Mouse (Mus musculus): ENCODE measurements at regions not wholly inside any gene's neighbourhood (a gene's known extent, or its start where the extent isn't known, plus 50 kb on each side); places are given as distances from the start of the nearest gene placed in this dataset.
A peak's percentile ranks its signal among the peaks of the same experiment; 100 is the strongest.

- Histone ChIP-seq H3K9me3 (ENCODE audit: control insufficient read depth, low read length) (no peaks in the 10 kb centered on the region), H3K4me1 (replicated peaks; ENCODE audit: control insufficient read depth in 2 of 2, insufficient read depth in 2 of 2, low read length in 1 of 2) (peaks cover 4 to 7% of the 10 kb centered on the region in 2 experiments), H3K4me2 (ENCODE audit: low read depth) (no peak overlapping the region), H3K36me3 (replicated peaks; ENCODE audit: control insufficient read depth, insufficient read depth, low read depth) (no peaks in the 10 kb centered on the region), H3K27ac (no peak overlapping the region), H3K27me3 (ENCODE audit: control insufficient read depth, insufficient read depth, low read length) (no peaks in the 10 kb centered on the region; the same call in none of the 2 replicates), H3K4me3 (ENCODE audit: insufficient read depth in 1 of 2, low read depth in 2 of 2, low read length in 2 of 2) (no peak overlapping the region), H3K9ac (replicated peaks) (no peak overlapping the region)
- 57% methylated on average over 11 of the region's 11 CpGs for WGBS (ENCODE audit: insufficient replicate concordance)
- TF ChIP-seq EP300 (IDR thresholded peaks at IDR 0.05; ENCODE audit: low read depth) = no peak
- TF ChIP-seq CTCF (IDR thresholded peaks at IDR 0.05; ENCODE audit: low read depth) = no peak
- ATAC-seq (ENCODE audit: insufficient read depth) (no peak), DNase-seq (ENCODE audit: low read depth in 3 of 3, low spot score in 3 of 3) (no peak)
These were observed 65.0 kb upstream of the Lrpap1 start for GRCm38 (mm10) chr5:35170369-35171130.

DNA sequence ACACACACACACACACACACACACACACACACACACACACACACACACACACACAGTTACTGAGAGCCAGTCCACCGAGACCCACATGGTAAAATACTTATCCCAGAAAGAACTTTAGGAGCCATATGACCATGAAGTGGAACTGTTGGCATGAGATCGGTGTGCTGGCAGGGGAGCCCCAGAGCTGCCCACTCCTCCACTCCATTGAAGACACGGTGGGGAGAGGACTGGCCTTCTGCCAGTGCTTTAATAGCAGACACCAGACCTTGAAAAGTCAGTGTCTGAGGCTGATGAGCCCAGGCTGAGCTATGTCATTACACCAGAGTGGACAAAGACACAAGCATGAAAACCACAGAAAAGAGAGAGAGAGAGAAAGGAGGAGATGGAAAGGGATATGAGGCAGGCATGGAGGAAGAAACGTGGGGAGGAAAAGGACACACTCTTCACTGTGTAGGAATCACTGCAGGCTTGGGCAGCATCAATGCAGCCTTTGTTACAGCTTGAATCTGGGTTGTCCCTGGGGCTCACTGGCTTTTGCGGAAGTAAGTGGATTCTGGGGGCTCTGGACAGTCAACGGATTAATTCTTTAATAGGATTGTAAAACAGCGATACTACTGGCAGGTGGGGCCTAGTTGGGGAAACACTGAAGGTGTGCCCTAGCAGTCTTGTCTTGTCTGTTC, 64.2 kb upstream of the Lrpap1 start:
- TF ChIP-seq EP300 (IDR thresholded peaks at IDR 0.05; ENCODE audit: low read depth) (no peak), CTCF (IDR thresholded peaks at IDR 0.05; ENCODE audit: low read depth) (no peak)
- no peaks in the 10 kb centered on the region for H3K9me3 ChIP-seq (ENCODE audit: control insufficient read depth, low read length)
- WGBS (ENCODE audit: insufficient replicate concordance) = 66% methylated on average over 7 of the region's 7 CpGs
- H3K4me2 ChIP-seq (ENCODE audit: low read depth) = no peak overlapping the region
- no peak overlapping the region for H3K4me3 ChIP-seq (ENCODE audit: insufficient read depth in 1 of 2, low read depth in 2 of 2, low read length in 2 of 2)
- no peaks in the 10 kb centered on the region; the same call in none of the 2 replicates for H3K27me3 ChIP-seq (ENCODE audit: control insufficient read depth, insufficient read depth, low read length)
- no peak overlapping the region for H3K9ac ChIP-seq (replicated peaks)
- H3K36me3 ChIP-seq (replicated peaks; ENCODE audit: control insufficient read depth, insufficient read depth, low read depth) = no peaks in the 10 kb centered on the region
- no peak overlapping the region for H3K27ac ChIP-seq
- ATAC-seq (ENCODE audit: insufficient read depth) = no peak
- DNase-seq (ENCODE audit: low read depth in 3 of 3, low spot score in 3 of 3) = no peak
- peaks cover 10 to 15% of the 10 kb centered on the region in 2 experiments for H3K4me1 ChIP-seq (replicated peaks; ENCODE audit: control insufficient read depth in 2 of 2, insufficient read depth in 2 of 2, low read length in 1 of 2)

DNA sequence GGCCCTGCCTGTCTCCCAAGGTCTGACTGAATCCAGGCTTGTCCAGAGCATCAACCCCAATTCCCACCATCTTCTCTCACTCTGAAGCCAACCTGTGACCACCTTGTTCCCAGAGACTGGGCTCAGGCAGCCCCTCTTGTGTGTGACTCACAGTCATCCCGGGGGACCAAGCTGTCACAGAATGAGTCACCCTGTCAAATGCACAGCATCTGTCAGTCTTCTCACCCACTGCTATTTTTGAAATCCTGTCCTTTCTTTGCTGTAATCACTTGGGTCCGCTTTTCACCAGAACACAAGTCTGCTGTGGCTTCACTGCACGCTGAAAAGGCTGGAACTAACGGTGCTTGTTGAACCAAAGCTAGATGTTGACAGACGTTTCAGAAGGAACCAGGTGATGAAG, 63.3 kb upstream of the Lrpap1 start:
- ATAC-seq (ENCODE audit: insufficient read depth) (no peak), DNase-seq (ENCODE audit: low read depth in 3 of 3, low spot score in 3 of 3) (no peak)
- Histone ChIP-seq H3K4me2 (ENCODE audit: low read depth) (no peak overlapping the region), H3K9me3 (ENCODE audit: control insufficient read depth, low read length) (no peaks in the 10 kb centered on the region), H3K9ac (replicated peaks) (no peak overlapping the region), H3K4me3 (ENCODE audit: insufficient read depth in 1 of 2, low read depth in 2 of 2, low read length in 2 of 2) (no peak overlapping the region), H3K36me3 (replicated peaks; ENCODE audit: control insufficient read depth, insufficient read depth, low read depth) (no peaks in the 10 kb centered on the region), H3K27ac (no peak overlapping the region), H3K4me1 (replicated peaks; ENCODE audit: control insufficient read depth in 2 of 2, insufficient read depth in 2 of 2, low read length in 1 of 2) (peaks cover 10 to 15% of the 10 kb centered on the region in 2 experiments), H3K27me3 (ENCODE audit: control insufficient read depth, insufficient read depth, low read length) (no peaks in the 10 kb centered on the region; the same call in none of the 2 replicates)
- TF ChIP-seq CTCF (IDR thresholded peaks at IDR 0.05; ENCODE audit: low read depth) = no peak
- TF ChIP-seq EP300 (IDR thresholded peaks at IDR 0.05; ENCODE audit: low read depth) = no peak
- 55% methylated on average over 5 of the region's 5 CpGs for WGBS (ENCODE audit: insufficient replicate concordance)

- H3K27ac ChIP-seq = no peak overlapping the region
- H3K9me3 ChIP-seq (ENCODE audit: control insufficient read depth, low read length) = no peaks in the 10 kb centered on the region
- 66% methylated on average over 6 of the region's 6 CpGs for WGBS (ENCODE audit: insufficient replicate concordance)
- DNase-seq (ENCODE audit: low read depth in 3 of 3, low spot score in 3 of 3) (no peak), ATAC-seq (ENCODE audit: insufficient read depth) (no peak)
- H3K27me3 ChIP-seq (ENCODE audit: control insufficient read depth, insufficient read depth, low read length) = no peaks in the 10 kb centered on the region; the same call in none of the 2 replicates
- H3K4me3 ChIP-seq (ENCODE audit: insufficient read depth in 1 of 2, low read depth in 2 of 2, low read length in 2 of 2) = no peak overlapping the region
- peaks cover 10 to 17% of the 10 kb centered on the region in 2 experiments for H3K4me1 ChIP-seq (replicated peaks; ENCODE audit: control insufficient read depth in 2 of 2, insufficient read depth in 2 of 2, low read length in 1 of 2)
- H3K4me2 ChIP-seq (ENCODE audit: low read depth) = no peak overlapping the region
- no peak overlapping the region for H3K9ac ChIP-seq (replicated peaks)
- no peak for TF ChIP-seq EP300 (IDR thresholded peaks at IDR 0.05; ENCODE audit: low read depth)
- no peak for TF ChIP-seq CTCF (IDR thresholded peaks at IDR 0.05; ENCODE audit: low read depth)
- no peaks in the 10 kb centered on the region for H3K36me3 ChIP-seq (replicated peaks; ENCODE audit: control insufficient read depth, insufficient read depth, low read depth)
These were observed 62.8 kb upstream of the Lrpap1 start for GRCm38 (mm10) chr5:35168369-35168768.

DNA sequence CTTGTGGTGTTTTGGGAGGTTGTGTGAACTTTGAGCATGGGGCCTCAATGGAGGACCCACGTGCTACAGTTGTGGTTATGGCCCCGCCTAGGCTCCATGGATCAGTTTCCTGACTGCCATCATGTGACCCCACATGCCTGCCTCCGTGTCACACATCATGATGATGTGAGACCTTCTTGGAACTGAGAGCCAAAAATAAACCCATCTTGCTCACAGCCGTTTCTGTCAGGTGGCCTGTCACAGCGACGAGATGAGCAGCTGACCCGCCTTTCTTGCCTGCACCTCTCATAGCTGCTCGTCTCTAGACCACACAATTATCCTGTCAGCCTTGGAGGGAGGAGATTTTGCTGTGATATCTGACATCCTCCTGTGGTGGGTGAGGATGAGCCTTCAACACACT, 60.4 kb upstream of the Lrpap1 start:
- TF ChIP-seq CTCF (IDR thresholded peaks at IDR 0.05; ENCODE audit: low read depth) (no peak), EP300 (IDR thresholded peaks at IDR 0.05; ENCODE audit: low read depth) (no peak)
- WGBS (ENCODE audit: insufficient replicate concordance) = 23% methylated on average over 8 of the region's 8 CpGs
- Histone ChIP-seq H3K4me3 (ENCODE audit: insufficient read depth in 1 of 2, low read depth in 2 of 2, low read length in 2 of 2) (no peak overlapping the region), H3K4me1 (replicated peaks; ENCODE audit: control insufficient read depth in 2 of 2, insufficient read depth in 2 of 2, low read length in 1 of 2) (peaks cover 20 to 34% of the 10 kb centered on the region in 2 experiments), H3K9ac (replicated peaks) (no peak overlapping the region), H3K9me3 (ENCODE audit: control insufficient read depth, low read length) (no peaks in the 10 kb centered on the region), H3K4me2 (ENCODE audit: low read depth) (no peak overlapping the region), H3K27ac (no peak overlapping the region), H3K27me3 (ENCODE audit: control insufficient read depth, insufficient read depth, low read length) (no peaks in the 10 kb centered on the region; the same call in none of the 2 replicates), H3K36me3 (replicated peaks; ENCODE audit: control insufficient read depth, insufficient read depth, low read depth) (no peaks in the 10 kb centered on the region)
- DNase-seq (ENCODE audit: low read depth in 3 of 3, low spot score in 3 of 3) (peak in 1 of 3 experiments; percentile 46), ATAC-seq (ENCODE audit: insufficient read depth) (no peak)
